Mouse (Mus musculus) forebrain, embryonic 10.5 days (tissue): ENCODE data around the gene Lrrc8c. TPM values are rescaled to one million over a fixed set of nuclear protein-coding genes. Genes with fewer than 3 reads are reported as not detected.

ENCODE experiments used
- DNase-seq: peaks from one replicate; pipeline ENCODE4 v3.0.0-alpha.2; 2017; ENCODE audit warnings: low spot score; ENCODE audit errors: extremely low spot score
- H3K27ac ChIP-seq: fragments of 300-500 bp; sonication (generic); 2 replicates; pipeline ENCODE4 v1.5.1; 2016; ENCODE audit warnings: mild to moderate bottlenecking
- H3K27me3 ChIP-seq: fragments of 300-500 bp; sonication (generic); 2 replicates; pipeline ENCODE4 v1.6.1; 2016; ENCODE audit warnings: mild to moderate bottlenecking; ENCODE audit not compliant: poor library complexity, severe bottlenecking
- H3K36me3 ChIP-seq: fragments of 300-500 bp; sonication (generic); replicated peaks from 2 replicates; pipeline ENCODE4 v1.6.1; 2016; ENCODE audit warnings: mild to moderate bottlenecking, moderate library complexity
- H3K4me1 ChIP-seq: fragments of 300-500 bp; sonication (generic); 2 replicates; pipeline ENCODE4 v1.6.1; 2016
- H3K4me3 ChIP-seq: fragments of 300-500 bp; sonication (generic); 2 replicates; pipeline ENCODE4 v1.5.1; 2016; ENCODE audit warnings: mild to moderate bottlenecking, moderate library complexity
- H3K9me3 ChIP-seq: fragments of 300-500 bp; sonication (generic); 2 replicates; pipeline ENCODE4 v1.6.1; 2016; ENCODE audit warnings: mild to moderate bottlenecking, moderate library complexity
- WGBS: fragments of 180-500 bp; shearing (Covaris S2); methylation state at CpG from one replicate; pipeline ENCODE4 v1.1.7; 2016; 5-methylcytosine and 5-hydroxymethylcytosine counted together
- polyA plus RNA-seq: library from polyadenylated mRNA; unstranded; fragments of >200 nt; fragmentation: Nextera tagmentation; extraction: Ambion mirVana; gene quantifications from 2 replicates; pipeline ENCODE4 v1.2.1, GENCODE M21; 2016

Gene Lrrc8c
- polyA plus RNA-seq, 1 experiment from 2014 or later = 14.8 TPM

- no peak for DNase-seq
- Histone ChIP-seq H3K27ac (no peak overlapping the region), H3K9me3 (no peaks in the 10 kb centered on the region), H3K4me1 (peaks cover 11% of the 10 kb centered on the region), H3K4me3 (no peak overlapping the region), H3K27me3 (no peaks in the 10 kb centered on the region), H3K36me3 (peaks cover 28% of the 10 kb centered on the region)
- WGBS = 73% methylated on average over 11 of the region's 11 CpGs
These were observed 18.0 kb downstream of the Lrrc8c start for GRCm38 (mm10) chr5:105537101-105537723.

- DNase-seq = no peak
- H3K27ac ChIP-seq = no peak overlapping the region
- WGBS = 93% methylated on average over 7 of the region's 7 CpGs
- peaks cover 49% of the 10 kb centered on the region for H3K36me3 ChIP-seq
- no peaks in the 10 kb centered on the region for H3K9me3 ChIP-seq
- H3K4me1 ChIP-seq = peaks cover 15% of the 10 kb centered on the region
- no peak overlapping the region for H3K4me3 ChIP-seq
- no peaks in the 10 kb centered on the region for H3K27me3 ChIP-seq
These were observed 21.9 kb downstream of the Lrrc8c start for GRCm38 (mm10) chr5:105541051-105541450.

GRCm38 (mm10) chr5:105545126-105545525 lies 25.9 kb downstream of the Lrrc8c start:
- 57% methylated on average over 3 of the region's 3 CpGs for WGBS
- Histone ChIP-seq H3K36me3 (peaks cover 40% of the 10 kb centered on the region), H3K4me1 (peaks cover 5% of the 10 kb centered on the region), H3K27me3 (no peaks in the 10 kb centered on the region), H3K4me3 (no peak overlapping the region), H3K9me3 (no peaks in the 10 kb centered on the region), H3K27ac (no peak overlapping the region)
- no peak for DNase-seq

GRCm38 (mm10) chr5:105547115-105547514 lies 27.9 kb downstream of the Lrrc8c start:
- Histone ChIP-seq H3K27me3 (no peaks in the 10 kb centered on the region), H3K27ac (no peak overlapping the region), H3K9me3 (no peaks in the 10 kb centered on the region), H3K4me1 (peaks cover 5% of the 10 kb centered on the region), H3K36me3 (peaks cover 24% of the 10 kb centered on the region), H3K4me3 (no peak overlapping the region)
- no peak for DNase-seq
- WGBS = 96% methylated on average over 4 of the region's 4 CpGs

- H3K27me3 ChIP-seq = no peaks in the 10 kb centered on the region
- peaks cover under 1% of the 10 kb centered on the region; the same call in 1 of the 2 replicates for H3K9me3 ChIP-seq
- no peaks in the 10 kb centered on the region for H3K4me1 ChIP-seq
- no peak overlapping the region for H3K4me3 ChIP-seq
- peaks cover 5% of the 10 kb centered on the region; the same call in 1 of the 2 replicates for H3K36me3 ChIP-seq
- no peak overlapping the region for H3K27ac ChIP-seq
- WGBS = 78% methylated on average over 1 of the region's 1 CpGs
- DNase-seq = no peak
These were observed 32.6 kb downstream of the Lrrc8c start for GRCm38 (mm10) chr5:105551808-105552207.

- WGBS = 91% methylated on average over 6 of the region's 6 CpGs
- DNase-seq = no peak
These were observed 37.1 kb downstream of the Lrrc8c start for GRCm38 (mm10) chr5:105556291-105556690.

GRCm38 (mm10) chr5:105557346-105557745 lies 38.2 kb downstream of the Lrrc8c start:
- H3K4me3 ChIP-seq = no peak overlapping the region
- DNase-seq = no peak
- H3K9me3 ChIP-seq = peaks cover 11% of the 10 kb centered on the region; the same call in 1 of the 2 replicates
- WGBS = 92% methylated on average over 3 of the region's 3 CpGs
- H3K27me3 ChIP-seq = no peaks in the 10 kb centered on the region
- H3K4me1 ChIP-seq = no peaks in the 10 kb centered on the region; the same call in 1 of the 2 replicates
- peaks cover 18% of the 10 kb centered on the region for H3K36me3 ChIP-seq
- H3K27ac ChIP-seq = no peak overlapping the region

More at GRCm38 (mm10) chr5:105556291-105556690, 37.1 kb downstream of the Lrrc8c start:
- Histone ChIP-seq H3K4me1 (no peaks in the 10 kb centered on the region; the same call in 1 of the 2 replicates), H3K36me3 (peaks cover 18% of the 10 kb centered on the region), H3K4me3 (no peak overlapping the region), H3K9me3 (peaks cover 11% of the 10 kb centered on the region; the same call in 1 of the 2 replicates), H3K27ac (no peak overlapping the region), H3K27me3 (no peaks in the 10 kb centered on the region)

- DNase-seq = no peak
- Histone ChIP-seq H3K4me1 (no peaks in the 10 kb centered on the region; the same call in 1 of the 2 replicates), H3K27ac (no peak overlapping the region), H3K36me3 (peaks cover 15% of the 10 kb centered on the region), H3K27me3 (no peaks in the 10 kb centered on the region), H3K4me3 (no peak overlapping the region), H3K9me3 (peaks cover 11% of the 10 kb centered on the region; the same call in 1 of the 2 replicates)
- WGBS = 82% methylated on average over 4 of the region's 4 CpGs
These were observed 38.6 kb downstream of the Lrrc8c start for GRCm38 (mm10) chr5:105557777-105558240.

GRCm38 (mm10) chr5:105558517-105558916 lies 39.3 kb downstream of the Lrrc8c start:
- Histone ChIP-seq H3K27ac (no peak overlapping the region), H3K9me3 (peaks cover 11% of the 10 kb centered on the region; the same call in 1 of the 2 replicates), H3K4me1 (no peaks in the 10 kb centered on the region; the same call in 1 of the 2 replicates), H3K27me3 (no peaks in the 10 kb centered on the region), H3K36me3 (peaks cover 15% of the 10 kb centered on the region), H3K4me3 (no peak overlapping the region)
- 89% methylated on average over 4 of the region's 4 CpGs for WGBS
- no peak for DNase-seq

- Histone ChIP-seq H3K4me1 (peaks cover 8% of the 10 kb centered on the region), H3K27ac (no peak overlapping the region), H3K36me3 (peaks cover 15% of the 10 kb centered on the region), H3K27me3 (no peaks in the 10 kb centered on the region), H3K4me3 (no peak overlapping the region), H3K9me3 (peaks cover 9% of the 10 kb centered on the region; the same call in 1 of the 2 replicates)
- no peak for DNase-seq
These were observed 42.7 kb downstream of the Lrrc8c start for GRCm38 (mm10) chr5:105561926-105562325.

GRCm38 (mm10) chr5:105564761-105565160 lies 45.6 kb downstream of the Lrrc8c start:
- 0 out of 2 replicates have a peak, but pooled peaks cover 8% of the 10 kb centered on the region for H3K36me3 ChIP-seq

GRCm38 (mm10) chr5:105565824-105566223 lies 46.6 kb downstream of the Lrrc8c start:
- H3K4me1 ChIP-seq = peaks cover 20% of the 10 kb centered on the region
- DNase-seq = no peak
- WGBS = 91% methylated on average over 4 of the region's 4 CpGs
- H3K4me3 ChIP-seq = no peak overlapping the region
- H3K36me3 ChIP-seq = 0 out of 2 replicates have a peak, but pooled peaks cover 3% of the 10 kb centered on the region
- H3K27ac ChIP-seq = peak overlapping the region; percentile 3; the same call in 1 of the 2 replicates
- H3K9me3 ChIP-seq = no peaks in the 10 kb centered on the region
- H3K27me3 ChIP-seq = no peaks in the 10 kb centered on the region

More at GRCm38 (mm10) chr5:105564761-105565160, 45.6 kb downstream of the Lrrc8c start:
- H3K27me3 ChIP-seq = no peaks in the 10 kb centered on the region
- H3K4me1 ChIP-seq = peaks cover 20% of the 10 kb centered on the region
- WGBS = 88% methylated on average over 4 of the region's 4 CpGs
- H3K4me3 ChIP-seq = no peak overlapping the region
- no peak overlapping the region for H3K27ac ChIP-seq
- DNase-seq = no peak
- H3K9me3 ChIP-seq = no peaks in the 10 kb centered on the region

GRCm38 (mm10) chr5:105566852-105567412 lies 47.7 kb downstream of the Lrrc8c start:
- Histone ChIP-seq H3K4me1 (peaks cover 20% of the 10 kb centered on the region), H3K27me3 (no peaks in the 10 kb centered on the region), H3K9me3 (no peaks in the 10 kb centered on the region), H3K36me3 (0 out of 2 replicates have a peak, but pooled peaks cover 3% of the 10 kb centered on the region), H3K27ac (no peak overlapping the region), H3K4me3 (no peak overlapping the region)
- WGBS = 67% methylated on average over 7 of the region's 7 CpGs
- peak; percentile 25 for DNase-seq
